Mouse (Mus musculus) liver, adult 2 months (tissue): ENCODE measurements around the gene Depdc1b.

Experiments used
- CTCF ChIP-seq: fragments of 200-500 bp; IDR thresholded peaks from 2 replicates; pipeline ENCODE4 v1.5.1; 2011; ENCODE audit warnings: low read depth, low read length, control low read depth
- POLR2A ChIP-seq: fragments of 200-500 bp; IDR thresholded peaks from 2 replicates; pipeline ENCODE4 v1.6.1; 2011; ENCODE audit warnings: low read length, control low read depth; ENCODE audit not compliant: insufficient read depth; ENCODE audit errors: extremely low read depth

- TF ChIP-seq CTCF (no peak), POLR2A (no peak)
Observed at GRCm38 (mm10) chr13:108298241-108298640, 17.9 kb upstream of the Depdc1b start.
